Mouse (Mus musculus): Measurements from ENCODE around the gene Ankrd24.
A peak's percentile ranks its signal among the peaks of the same experiment; 100 is the strongest.
"Not testable (repeated sequence)": the region's sequence is repeated elsewhere in the genome, so short reads cannot be mapped to it uniquely, and the experiment has no call there.

Gene Ankrd24

DNA sequence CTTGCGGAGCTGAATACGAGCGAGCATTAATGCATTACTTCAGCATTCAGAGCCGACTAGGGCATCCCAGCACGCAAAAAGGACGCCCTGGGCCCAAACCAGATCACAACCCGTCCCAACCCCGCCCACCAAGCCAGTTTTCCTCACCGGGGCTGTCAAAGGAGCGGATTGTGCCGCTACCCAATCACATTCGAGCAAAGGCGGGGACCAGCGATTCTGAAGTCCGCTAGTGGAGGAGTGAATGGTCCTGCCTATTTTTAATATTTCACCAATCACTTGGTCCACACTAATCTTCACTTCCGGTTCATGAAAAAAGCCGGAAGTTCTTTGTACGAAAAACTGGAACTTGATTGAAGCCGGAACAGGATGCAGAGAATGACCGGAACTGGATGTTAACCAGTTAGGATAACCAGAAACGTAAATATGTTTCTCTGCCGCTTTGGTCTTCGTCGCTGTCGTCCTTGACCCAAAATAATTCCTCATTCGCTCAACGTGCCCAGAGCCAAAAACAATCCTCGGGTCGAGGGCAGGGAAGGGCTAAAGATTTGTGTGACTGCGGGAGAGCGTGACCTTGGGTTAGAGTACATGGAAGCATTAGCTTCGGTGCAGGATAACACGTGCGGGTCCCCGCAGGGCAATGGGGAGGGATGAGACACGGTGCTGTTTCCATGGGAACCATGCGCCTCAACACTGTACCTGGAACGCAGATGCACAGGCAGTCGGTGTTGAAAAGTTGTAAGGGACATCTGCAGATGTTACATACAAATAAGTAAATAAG is 22.2 kb upstream of the Ankrd24 start, which contains the start of gene BC025920:
Gene BC025920 (plus strand): TSS at position 297 of the 778 bp plus-strand sequence.
- DNase-seq (ENCODE audit: low spot score), result peak; percentile 96

DNA sequence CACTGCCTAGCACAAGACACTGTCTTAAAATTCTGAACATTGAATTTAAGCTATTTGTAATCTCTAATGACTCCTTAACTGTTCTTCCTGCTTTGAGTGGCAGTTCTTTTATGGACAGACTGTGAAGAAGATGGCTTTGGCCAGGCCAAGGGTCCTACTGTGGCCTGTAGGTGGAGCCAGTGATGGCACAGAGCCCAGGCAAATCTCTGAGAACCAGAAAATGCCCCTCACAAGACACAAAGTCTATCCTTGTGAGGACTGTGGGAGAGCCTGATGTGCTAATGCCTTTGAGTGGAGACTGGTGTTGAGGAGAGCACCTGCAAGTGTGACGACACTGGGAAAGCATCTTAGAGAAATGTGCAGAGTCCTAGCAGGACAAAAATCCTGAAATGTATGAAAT is 20.0 kb upstream of the Ankrd24 start:
- DNase-seq (ENCODE audit: low spot score), result no peak

GRCm38 (mm10) chr10:81612779-81613178 is 15.6 kb upstream of the Ankrd24 start:
- DNase-seq (ENCODE audit: low spot score), result no peak

GRCm38 (mm10) chr10:81615486-81615885 is 12.9 kb upstream of the Ankrd24 start:
- no peak for DNase-seq (ENCODE audit: low spot score)

DNA sequence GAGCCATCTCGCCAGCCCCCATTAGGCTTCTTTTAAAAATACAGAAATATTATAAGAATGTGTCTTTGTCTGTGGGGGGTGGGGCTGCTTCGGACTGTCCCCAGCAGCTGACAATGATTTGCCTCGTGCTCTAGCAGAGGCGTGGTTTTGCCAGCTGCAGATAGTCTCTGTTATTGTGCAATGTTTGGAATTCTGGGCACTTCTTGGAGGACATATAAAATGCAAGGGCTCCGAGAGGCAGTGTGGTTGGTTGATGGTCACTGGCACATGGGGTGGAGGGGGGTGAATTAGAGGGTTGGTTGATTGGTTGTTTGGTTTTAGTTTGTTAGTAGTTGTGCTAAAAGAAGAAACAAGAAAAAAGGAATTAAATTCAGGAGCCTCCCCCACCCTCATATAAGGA is 8.4 kb upstream of the Ankrd24 start:
- DNase-seq (ENCODE audit: low spot score), result no peak

- no peak for DNase-seq (ENCODE audit: low spot score)
Measured at GRCm38 (mm10) chr10:81620786-81621185, 7.6 kb upstream of the Ankrd24 start.

DNA sequence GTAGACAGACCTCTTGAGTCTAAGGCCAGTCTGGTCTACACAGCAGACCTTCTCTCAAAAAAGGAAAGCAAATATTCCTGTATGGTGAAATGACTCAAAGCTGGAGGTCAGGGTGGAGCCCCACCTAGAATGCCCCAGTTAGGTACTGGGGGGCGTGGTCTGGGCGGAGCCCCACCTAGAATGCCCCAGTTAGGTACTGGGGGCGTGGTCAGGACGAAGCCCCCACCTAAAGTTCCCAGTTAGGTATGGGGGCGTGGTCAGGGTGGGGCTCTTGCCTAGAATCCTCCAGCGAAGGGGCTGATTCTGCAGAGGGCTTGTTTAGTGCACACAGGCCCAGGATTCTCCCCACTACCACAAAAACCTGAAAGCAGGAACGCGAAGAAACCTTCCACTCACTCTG is 4.9 kb upstream of the Ankrd24 start:
- no peak for DNase-seq (ENCODE audit: low spot score)

GRCm38 (mm10) chr10:81626101-81626993 is 2.0 kb upstream of the Ankrd24 start:
- no peak for DNase-seq (ENCODE audit: low spot score)

- DNase-seq (ENCODE audit: low spot score), result peak; percentile 80
Measured at GRCm38 (mm10) chr10:81626994-81627835, 1.1 kb upstream of the Ankrd24 start, which contains the start of gene Sirt6. Gene Sirt6 (minus strand): TSS chr10:81627797.

GRCm38 (mm10) chr10:81627836-81628220 is 512 bp upstream of the Ankrd24 start:
- DNase-seq (ENCODE audit: low spot score), result no peak

- peak; percentile 51 for DNase-seq (ENCODE audit: low spot score)
Measured at GRCm38 (mm10) chr10:81633253-81634099, 5.1 kb downstream of the Ankrd24 start.

DNA sequence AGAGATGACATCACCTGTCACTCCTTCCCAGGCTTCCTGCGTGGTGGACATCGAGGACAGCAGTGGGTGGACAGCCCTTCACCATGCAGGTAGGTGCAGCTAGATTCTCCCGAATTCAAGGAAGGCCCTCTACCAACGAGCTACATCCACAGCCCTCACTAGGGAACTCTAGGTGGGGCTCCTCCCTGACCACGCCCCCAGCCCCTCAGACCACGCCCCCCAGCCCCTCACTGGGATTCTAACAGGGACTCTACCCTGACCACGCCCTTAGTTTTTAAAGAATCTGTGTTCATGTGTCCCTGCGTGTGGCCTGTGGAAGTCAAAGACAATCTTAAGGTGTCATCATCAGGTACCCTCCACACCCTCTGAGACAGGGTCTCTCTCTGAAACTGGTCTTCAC is 8.0 kb downstream of the Ankrd24 start:
- no peak for DNase-seq (ENCODE audit: low spot score)

GRCm38 (mm10) chr10:81638101-81638500 is 9.8 kb downstream of the Ankrd24 start:
- DNase-seq (ENCODE audit: low spot score), result no peak

GRCm38 (mm10) chr10:81640825-81641224 is 12.5 kb downstream of the Ankrd24 start:
- not testable (repeated sequence) for DNase-seq (ENCODE audit: low spot score)

DNA sequence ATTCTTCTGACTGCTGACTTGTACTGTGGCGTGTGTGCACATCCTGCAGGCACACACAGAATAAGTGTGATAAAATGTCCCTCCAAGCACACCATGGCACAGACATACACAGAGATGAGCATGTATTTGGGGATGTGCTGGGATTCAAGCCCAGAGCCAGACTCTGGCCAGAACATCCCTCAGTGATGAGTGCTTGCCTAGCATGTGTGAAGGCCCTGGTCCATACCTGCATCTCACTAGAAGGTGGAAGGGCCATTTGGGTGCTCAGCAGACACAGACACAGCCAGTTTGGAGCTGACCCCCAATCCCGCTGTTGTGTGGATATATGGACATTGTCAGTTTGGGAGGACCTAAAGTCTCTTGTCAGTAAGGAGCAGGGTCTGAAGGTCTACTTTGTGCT is 13.2 kb downstream of the Ankrd24 start:
- no peak for DNase-seq (ENCODE audit: low spot score)

GRCm38 (mm10) chr10:81641978-81642647 is 13.8 kb downstream of the Ankrd24 start:
- no peak for DNase-seq (ENCODE audit: low spot score)

DNA sequence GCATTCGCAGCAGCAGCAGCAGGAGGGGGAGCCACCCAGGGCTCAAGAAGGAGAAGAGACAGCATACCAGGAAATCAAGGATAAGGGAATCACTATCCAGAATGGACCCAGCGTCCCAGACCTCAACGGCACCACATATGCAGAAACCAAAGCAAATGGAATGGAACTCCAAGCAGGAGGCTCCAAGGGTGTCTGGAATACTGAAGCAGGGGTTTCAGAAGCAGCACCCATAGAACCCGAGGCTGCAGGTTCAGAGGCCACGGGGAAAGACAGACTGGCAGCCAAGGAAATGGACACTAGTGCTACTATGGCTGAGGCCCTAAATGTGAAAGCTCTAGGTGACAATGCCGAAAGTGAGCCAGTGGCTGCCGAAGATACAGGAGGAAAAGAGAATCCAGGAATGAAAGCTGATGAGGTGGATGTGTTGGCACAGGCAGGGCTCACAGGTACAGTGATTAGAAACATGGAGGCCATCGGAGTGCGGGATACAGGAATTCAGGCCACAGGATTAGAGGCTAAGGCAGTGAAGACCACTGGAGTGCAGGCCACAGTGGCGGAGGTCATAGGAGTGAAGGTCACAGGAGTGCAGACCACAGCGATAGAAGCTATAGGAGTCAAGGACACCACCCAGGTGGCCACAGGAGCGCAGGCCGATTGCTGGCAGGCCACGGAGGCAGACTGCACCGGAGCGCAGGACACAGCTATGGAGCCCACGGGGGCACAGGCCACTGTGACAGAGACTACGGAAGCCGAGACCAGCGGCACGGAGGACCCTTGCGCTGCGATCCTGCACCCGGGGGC is 14.5 kb downstream of the Ankrd24 start:
- no peak for DNase-seq (ENCODE audit: low spot score)

- peak; percentile 79 for DNase-seq (ENCODE audit: low spot score)
Measured at GRCm38 (mm10) chr10:81643449-81644055, 15.2 kb downstream of the Ankrd24 start.

DNA sequence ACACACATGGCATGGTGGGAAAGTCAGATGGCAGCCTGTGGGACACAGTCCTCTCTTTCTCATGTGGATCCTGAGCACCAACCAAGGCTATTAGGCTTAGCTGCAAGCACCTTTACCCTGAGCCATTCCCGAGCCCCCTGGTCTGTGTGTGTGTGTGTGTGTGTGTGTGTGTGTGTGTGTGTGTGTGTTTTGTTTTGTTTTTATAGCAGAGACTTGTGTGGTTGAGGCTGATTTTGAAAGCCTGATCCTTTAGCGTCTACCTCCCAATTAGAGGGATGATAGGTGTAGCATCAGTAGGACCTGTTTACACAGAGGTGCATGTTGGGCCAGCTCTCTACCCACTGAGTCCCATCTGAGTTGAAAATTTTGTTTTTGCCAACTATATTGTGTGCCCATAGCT is 15.8 kb downstream of the Ankrd24 start:
- no peak for DNase-seq (ENCODE audit: low spot score)

All from layer of hippocampus, adult 9-10 months (tissue).